Comparison of ENCODE assay signal across 8 mouse cellular contexts in genomic region chr9:79721056-79721455, GRCm38 (mm10). TPM values are rescaled to one million over a fixed set of nuclear protein-coding genes. Genes with fewer than 3 reads are reported as not detected.
DNase-seq lines count a peak whose midpoint lies in the region; ATAC-seq lines count a peak whose summit lies in the region.

No protein-coding gene starts in this region.

- H3K4me2 ChIP-seq in heart, embryonic 11.5 days = peak overlapping the region; percentile 14; the same call in 1 of the 2 replicates

- no peaks in the 10 kb centered on the region for H3K36me3 ChIP-seq in heart, embryonic 11.5 days (ENCODE audit: control insufficient read depth, insufficient read depth, low read length)

- DNase-seq in cerebellum, adult 11 months = peak; percentile 25
- peak; percentile 27 for DNase-seq in A20 (ENCODE audit: low read depth, low spot score)
- peak; percentile 31 for DNase-seq in cerebellum, adult 9-11 months
- DNase-seq in kidney, postnatal 36 days = peak; percentile 42 to 74

- ATAC-seq in cerebellum, adult (ENCODE audit: insufficient number of reproducible peaks, low FRiP score, low TSS enrichment) = no peak
- ATAC-seq in heart, embryonic 11.5 days (replicated peaks; ENCODE audit: insufficient number of reproducible peaks, low FRiP score, low TSS enrichment) = no peak
- peak; percentile 56; the same call in 1 of the 2 replicates for ATAC-seq in megakaryocyte progenitor cell, adult 5-6 weeks (replicated peaks; ENCODE audit: poor library complexity)
- ATAC-seq in erythroblast, adult 5-6 weeks (replicated peaks; ENCODE audit: low FRiP score, poor library complexity, severe bottlenecking) = no peak

- H3K4me3 ChIP-seq in heart, embryonic 11.5 days (ENCODE audit: low read depth, low read length) = no peak overlapping the region

- H3K27ac ChIP-seq in heart, embryonic 11.5 days (ENCODE audit: low read depth, low read length) = no peak overlapping the region

- peaks cover 28% of the 10 kb centered on the region for H3K27me3 ChIP-seq in heart, embryonic 11.5 days (ENCODE audit: control insufficient read depth, insufficient read depth, low read length)

- H3K4me1 ChIP-seq in heart, embryonic 11.5 days (ENCODE audit: control insufficient read depth, insufficient read depth, low read length) = 0 out of 2 replicates have a peak, but pooled peaks cover 4% of the 10 kb centered on the region

- 10% methylated on average over 9 of the region's 9 CpGs for WGBS in heart, embryonic 11.5 days (ENCODE audit: insufficient replicate concordance)

- no peak overlapping the region for H3K9ac ChIP-seq in heart, embryonic 11.5 days (ENCODE audit: low read depth, low read length)

- H3K9me3 ChIP-seq in heart, embryonic 11.5 days (replicated peaks; ENCODE audit: control insufficient read depth, low read length) = peaks cover 6% of the 10 kb centered on the region; the same call in 1 of the 2 replicates

RNA-seq across cellular contexts. Expression of gene Col12a1, which starts 2.4 kb away (rescaled TPM):
- 13.2 and 14.3 TPM in 2 replicates for polyA plus RNA-seq in heart, embryonic 11.5 days (2014; fragmentation: Nextera tagmentation; extraction: Ambion mirVana)
- not detected in 2 replicates for total RNA-seq in megakaryocyte progenitor cell, adult 5-6 weeks (2015)
- total RNA-seq in megakaryocyte progenitor cell, adult 5-6 weeks (2017) = not detected in 2 replicates
- total RNA-seq in erythroblast, adult 5-6 weeks (2015; ENCODE audit: low replicate concordance) = not detected in 2 replicates
- 0.70 TPM in 1 of 2 replicates, not detected in the other for total RNA-seq in erythroblast, adult 5-6 weeks (2017; ENCODE audit: low replicate concordance)

RNA-seq across cellular contexts. Expression of gene Cox7a2, which starts 38.6 kb away (rescaled TPM):
- 1,200 and 1,220 TPM in 2 replicates for polyA plus RNA-seq in heart, embryonic 11.5 days (2014; fragmentation: Nextera tagmentation; extraction: Ambion mirVana)
- 482 and 517 TPM in 2 replicates for total RNA-seq in megakaryocyte progenitor cell, adult 5-6 weeks (2015)
- total RNA-seq in megakaryocyte progenitor cell, adult 5-6 weeks (2017) = 92.4 and 175 TPM in 2 replicates
- total RNA-seq in erythroblast, adult 5-6 weeks (2015; ENCODE audit: low replicate concordance) = 137 and 179 TPM in 2 replicates
- total RNA-seq in erythroblast, adult 5-6 weeks (2017; ENCODE audit: low replicate concordance) = 37.8 and 41.1 TPM in 2 replicates
